Mouse (Mus musculus) embryonic fibroblast, embryonic 13.5 days (primary cell): ENCODE results near the gene Gtf3c6.
A peak's percentile ranks its signal among the peaks of the same experiment; 100 is the strongest.

ENCODE experiments used
- CTCF ChIP-seq: IDR thresholded peaks from 2 replicates; pipeline ENCODE4 v1.5.1; 2011; ENCODE audit warnings: mild to moderate bottlenecking, control low read depth, low read length, moderate library complexity, borderline replicate concordance; ENCODE audit not compliant: insufficient read depth
- POLR2A ChIP-seq: IDR thresholded peaks from 2 replicates; pipeline ENCODE4 v1.6.1; 2011; ENCODE audit warnings: low read depth, mild to moderate bottlenecking, control low read depth, low read length, moderate library complexity

GRCm38 (mm10) chr10:40256716-40257115, 1.2 kb downstream of the Gtf3c6 start:
- TF ChIP-seq CTCF (no peak), POLR2A (peak; percentile 89)
